Mouse (Mus musculus): ENCODE measurements around the gene Ube2t. TPM values are rescaled to one million over a fixed set of nuclear protein-coding genes. Genes with fewer than 3 reads are reported as not detected.

The Ube2t gene
- polyA plus RNA-seq, 1 experiment from 2014 or later, result 37.9 TPM

DNA sequence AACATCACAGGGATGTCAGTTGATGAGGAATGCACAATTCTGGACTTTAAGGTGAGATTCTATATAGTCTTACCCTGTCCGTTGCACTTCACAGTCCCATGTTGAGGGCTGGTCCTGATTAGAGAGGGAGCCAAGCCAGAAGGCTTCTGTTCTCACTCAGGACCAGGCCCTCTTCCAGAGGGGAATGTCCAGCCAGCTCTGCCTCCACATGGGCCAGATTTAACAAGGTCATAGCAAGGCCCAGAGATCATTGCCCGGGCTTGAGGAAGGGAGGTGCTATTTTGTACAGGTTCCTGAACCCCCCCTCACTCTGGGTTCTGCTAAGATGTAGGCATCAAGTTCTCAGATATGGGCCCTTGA lies 55.3 kb downstream of the Ube2t start:
- Histone ChIP-seq H3K9ac (no peak overlapping the region), H3K27ac (no peak overlapping the region), H3K27me3 (no peaks in the 10 kb centered on the region), H3K9me3 (no peaks in the 10 kb centered on the region), H3K36me3 (no peaks in the 10 kb centered on the region), H3K4me3 (no peak overlapping the region), H3K4me1 (peaks cover 48% of the 10 kb centered on the region), H3K4me2 (no peak overlapping the region)
- ATAC-seq (ENCODE audit: insufficient number of reproducible peaks, insufficient read depth, low FRiP score, low TSS enrichment, low read depth), result no peak
- WGBS, result 39% methylated on average over 2 of the region's 2 CpGs

DNA sequence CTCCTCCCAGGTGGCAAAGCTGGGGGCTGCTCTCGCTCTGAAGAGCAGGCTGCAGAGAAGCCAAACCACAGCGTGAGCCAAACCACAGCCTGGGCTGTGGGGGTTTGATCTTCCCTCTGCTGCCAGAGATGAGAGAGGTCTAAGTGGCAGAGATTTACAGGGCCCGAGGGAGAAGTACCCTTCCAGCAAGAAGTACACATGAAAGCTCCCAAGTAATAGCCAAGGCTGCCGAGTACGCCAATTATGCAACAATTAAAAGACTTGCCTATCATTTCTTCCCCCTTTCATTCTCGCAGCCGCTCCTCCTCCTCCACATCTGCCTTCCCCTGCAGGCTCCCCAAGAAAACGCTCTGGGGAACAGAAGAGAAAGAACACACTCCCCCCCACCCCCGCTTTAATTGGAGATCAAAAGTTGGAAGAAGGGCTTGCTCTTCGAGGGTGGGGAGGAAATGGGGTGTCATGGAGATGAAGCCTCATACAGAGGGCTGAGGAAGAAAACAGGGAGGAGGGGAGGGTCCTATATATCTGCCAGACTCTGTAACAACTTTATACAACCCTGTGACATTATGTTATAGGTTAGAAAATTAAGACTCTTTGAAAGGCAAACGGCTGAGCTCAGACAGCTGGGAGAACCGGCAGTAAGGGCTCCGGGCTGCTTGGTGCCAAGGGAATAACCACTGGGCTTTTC lies 56.9 kb downstream of the Ube2t start:
- H3K4me1 ChIP-seq, result peaks cover 53% of the 10 kb centered on the region
- 0 out of 2 replicates have a peak overlapping the region, but pooled peaks have one; percentile 11 for H3K27ac ChIP-seq
- H3K9ac ChIP-seq, result no peak overlapping the region
- no peaks in the 10 kb centered on the region for H3K27me3 ChIP-seq
- no peaks in the 10 kb centered on the region for H3K9me3 ChIP-seq
- 12% methylated on average over 13 of the region's 13 CpGs for WGBS
- H3K4me3 ChIP-seq, result no peak overlapping the region
- no peaks in the 10 kb centered on the region for H3K36me3 ChIP-seq
- ATAC-seq (ENCODE audit: insufficient number of reproducible peaks, insufficient read depth, low FRiP score, low TSS enrichment, low read depth), result peak; percentile 54; the same call in 1 of the 2 replicates
- peak overlapping the region; percentile 38 for H3K4me2 ChIP-seq

DNA sequence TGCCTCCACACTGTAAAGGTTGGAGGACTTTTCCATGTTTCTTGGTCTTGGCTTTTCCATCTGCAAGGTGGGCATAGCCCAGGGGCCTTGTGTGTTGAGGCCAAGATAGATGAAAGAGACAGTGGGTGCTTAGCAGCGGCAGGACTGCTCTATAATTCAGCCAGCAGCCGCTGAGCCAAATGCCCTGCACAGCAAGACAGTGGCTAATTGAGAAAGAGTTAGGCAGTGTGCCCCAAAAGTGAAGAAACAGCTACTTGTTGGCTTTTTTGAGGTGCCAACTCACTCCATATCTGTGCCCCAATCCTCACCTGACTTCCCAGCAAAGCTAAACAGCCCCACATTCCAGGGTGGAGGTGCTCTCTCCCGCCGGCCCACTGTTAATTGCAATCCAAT lies 57.4 kb downstream of the Ube2t start:
- no peaks in the 10 kb centered on the region for H3K27me3 ChIP-seq
- peak overlapping the region; percentile 38; the same call in 1 of the 2 replicates for H3K4me2 ChIP-seq
- H3K9me3 ChIP-seq, result no peaks in the 10 kb centered on the region
- no peak overlapping the region for H3K4me3 ChIP-seq
- no peak for ATAC-seq (ENCODE audit: insufficient number of reproducible peaks, insufficient read depth, low FRiP score, low TSS enrichment, low read depth)
- H3K4me1 ChIP-seq, result peaks cover 56% of the 10 kb centered on the region
- WGBS, result 75% methylated on average over 4 of the region's 4 CpGs
- H3K36me3 ChIP-seq, result no peaks in the 10 kb centered on the region
- H3K27ac ChIP-seq, result 0 out of 2 replicates have a peak overlapping the region, but pooled peaks have one; percentile 11
- no peak overlapping the region for H3K9ac ChIP-seq

DNA sequence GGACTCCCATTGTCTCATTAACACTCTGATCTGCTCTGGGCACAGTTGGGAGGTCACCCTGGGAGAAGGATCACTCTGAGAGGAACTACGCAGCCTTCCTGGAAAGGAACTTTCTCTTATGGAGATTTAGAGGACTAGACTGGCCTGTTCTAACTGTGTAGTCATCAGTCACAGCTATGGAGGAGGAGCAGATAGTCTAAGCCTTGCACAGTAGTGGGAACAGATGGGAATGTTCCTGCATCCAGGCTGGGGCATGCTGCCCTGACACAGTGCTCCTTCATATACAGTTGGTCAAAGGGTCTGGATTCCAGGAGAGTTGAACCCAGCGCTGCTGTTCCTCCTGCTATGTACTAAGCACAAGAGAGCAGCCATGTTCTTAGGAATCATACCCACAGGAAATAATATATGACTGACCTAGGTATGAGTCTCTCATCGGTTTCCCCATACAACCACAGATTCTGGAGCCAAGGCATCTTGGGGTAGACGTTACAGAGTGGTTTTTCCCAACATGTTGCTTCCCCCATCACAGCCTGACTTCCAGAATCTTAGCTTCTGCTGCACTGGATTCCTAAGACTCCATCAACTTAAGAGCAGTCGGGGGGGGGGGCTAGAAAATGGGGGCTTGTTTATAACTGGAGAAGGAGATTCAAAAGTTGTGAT lies 58.0 kb downstream of the Ube2t start:
- Histone ChIP-seq H3K4me2 (no peak overlapping the region), H3K9ac (no peak overlapping the region), H3K9me3 (no peaks in the 10 kb centered on the region), H3K4me3 (no peak overlapping the region), H3K4me1 (peaks cover 52% of the 10 kb centered on the region), H3K27ac (no peak overlapping the region), H3K27me3 (no peaks in the 10 kb centered on the region), H3K36me3 (no peaks in the 10 kb centered on the region)
- WGBS, result 70% methylated on average over 5 of the region's 5 CpGs
- ATAC-seq (ENCODE audit: insufficient number of reproducible peaks, insufficient read depth, low FRiP score, low TSS enrichment, low read depth), result 0 out of 2 replicates have a peak, but pooled peaks have one; percentile 4

DNA sequence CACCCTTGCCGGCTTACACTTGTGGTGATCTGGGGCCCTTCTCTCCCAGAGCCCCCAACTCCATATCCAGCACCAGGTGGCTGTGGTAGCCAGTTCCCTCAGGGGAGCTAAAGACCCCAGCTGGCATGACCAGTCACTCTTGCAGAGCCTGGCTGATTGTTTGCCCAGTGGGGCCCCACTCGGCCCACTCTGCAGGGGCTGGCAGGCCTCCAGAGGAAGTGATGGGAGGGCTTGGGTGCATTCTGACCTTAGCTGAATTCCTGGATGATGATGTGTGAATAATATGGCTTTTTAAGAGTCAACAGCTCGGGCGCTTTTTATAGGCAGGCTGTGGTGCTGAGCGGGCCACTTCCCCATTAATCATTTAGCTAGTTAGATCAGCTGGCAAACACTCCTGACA lies 58.6 kb downstream of the Ube2t start:
- Histone ChIP-seq H3K27me3 (no peaks in the 10 kb centered on the region), H3K4me1 (peaks cover 52% of the 10 kb centered on the region), H3K27ac (peak overlapping the region; percentile 39; the same call in 1 of the 2 replicates), H3K9ac (no peak overlapping the region), H3K4me2 (no peak overlapping the region), H3K36me3 (no peaks in the 10 kb centered on the region), H3K4me3 (no peak overlapping the region), H3K9me3 (no peaks in the 10 kb centered on the region)
- 47% methylated on average over 5 of the region's 5 CpGs for WGBS
- no peak for ATAC-seq (ENCODE audit: insufficient number of reproducible peaks, insufficient read depth, low FRiP score, low TSS enrichment, low read depth)

DNA sequence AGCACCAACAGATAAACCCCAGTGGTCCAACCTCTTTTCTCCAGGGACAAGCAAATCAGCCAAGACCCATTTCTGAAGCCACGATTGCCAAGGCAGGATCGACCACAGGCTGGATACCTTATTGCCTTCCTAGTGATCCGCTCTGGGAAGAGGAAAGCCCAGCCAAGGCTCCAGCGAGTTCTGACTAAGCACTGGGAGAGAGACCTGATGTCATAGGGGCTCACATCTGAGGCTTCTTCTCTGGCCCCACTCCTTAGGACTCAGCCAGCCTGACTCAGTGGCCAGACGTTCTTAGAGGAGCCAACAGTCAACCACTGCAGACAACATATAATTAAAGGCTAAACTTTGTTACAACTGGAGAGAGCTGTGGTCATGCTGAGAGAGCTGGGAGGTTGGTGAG lies 59.6 kb downstream of the Ube2t start:
- Histone ChIP-seq H3K4me3 (no peak overlapping the region), H3K36me3 (0 out of 2 replicates have a peak, but pooled peaks cover 2% of the 10 kb centered on the region), H3K9me3 (no peaks in the 10 kb centered on the region), H3K27me3 (no peaks in the 10 kb centered on the region), H3K27ac (peak overlapping the region; percentile 39; the same call in 1 of the 2 replicates), H3K9ac (no peak overlapping the region), H3K4me2 (no peak overlapping the region), H3K4me1 (peaks cover 52% of the 10 kb centered on the region)
- WGBS, result 69% methylated on average over 5 of the region's 5 CpGs
- ATAC-seq (ENCODE audit: insufficient number of reproducible peaks, insufficient read depth, low FRiP score, low TSS enrichment, low read depth), result no peak

DNA sequence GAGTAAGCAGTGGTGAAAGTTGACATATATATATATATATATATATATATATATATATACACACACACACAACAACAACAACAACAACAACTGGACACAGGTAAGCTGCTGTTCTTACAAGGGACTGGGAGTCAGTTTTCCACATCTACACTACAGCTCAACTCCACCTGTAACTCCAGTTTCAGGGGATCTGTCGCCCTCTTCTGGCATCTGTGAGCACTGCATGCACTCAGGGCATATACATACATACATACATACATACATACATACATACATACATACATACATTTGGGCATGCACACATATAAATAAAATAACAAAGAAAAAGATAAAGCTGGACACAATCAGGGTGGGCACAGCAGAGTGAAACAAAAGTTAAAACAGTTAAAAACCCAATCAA lies 61.2 kb downstream of the Ube2t start:
- peaks cover 45% of the 10 kb centered on the region for H3K4me1 ChIP-seq
- H3K4me2 ChIP-seq, result no peak overlapping the region
- H3K36me3 ChIP-seq, result peaks cover 4% of the 10 kb centered on the region; the same call in 1 of the 2 replicates
- H3K27me3 ChIP-seq, result no peaks in the 10 kb centered on the region
- WGBS, result 94% methylated on average over 1 of the region's 1 CpGs
- no peak overlapping the region for H3K27ac ChIP-seq
- H3K9me3 ChIP-seq, result 0 out of 2 replicates have a peak, but pooled peaks cover 9% of the 10 kb centered on the region
- ATAC-seq (ENCODE audit: insufficient number of reproducible peaks, insufficient read depth, low FRiP score, low TSS enrichment, low read depth), result no peak
- H3K4me3 ChIP-seq, result no peak overlapping the region
- H3K9ac ChIP-seq, result no peak overlapping the region

Other genes starting within 250 kb of the Ube2t start
- 9.9 and 12.1 TPM in 2 replicates for gene Ppp1r12b, start 6.6 kb upstream of the Ube2t start, polyA plus RNA-seq (2015; fragmentation: Nextera tagmentation; extraction: Ambion mirVana)
- 8.3 and 11.5 TPM in 2 replicates for gene Lgr6, start 142.7 kb downstream of the Ube2t start, polyA plus RNA-seq (2015; fragmentation: Nextera tagmentation; extraction: Ambion mirVana)
- gene Ptpn7, start 170.1 kb downstream of the Ube2t start, polyA plus RNA-seq (2015; fragmentation: Nextera tagmentation; extraction: Ambion mirVana), result 1.5 and 2.2 TPM in 2 replicates
- 75.2 and 78.6 TPM in 2 replicates for gene Arl8a, start 184.3 kb downstream of the Ube2t start, polyA plus RNA-seq (2015; fragmentation: Nextera tagmentation; extraction: Ambion mirVana)
- not detected in 2 replicates for gene Gpr37l1, start 205.1 kb downstream of the Ube2t start, polyA plus RNA-seq (2015; fragmentation: Nextera tagmentation; extraction: Ambion mirVana)

Data from embryonic facial prominence, embryonic 13.5 days (tissue).